Mouse (Mus musculus): ENCODE results near the gene Zc2hc1b.

GRCm38 (mm10) chr10:13102360-13102759 lies 75.5 kb downstream of the Zc2hc1b start:
- no peak for TF ChIP-seq POLR2A (IDR thresholded peaks at IDR 0.05; ENCODE audit: borderline replicate concordance, extremely low read depth, low read depth, low read length)
- TF ChIP-seq CTCF (IDR thresholded peaks at IDR 0.05; ENCODE audit: insufficient read depth, low read length) = no peak
